Mouse (Mus musculus): ENCODE measurements around the gene Csnk2a2. TPM values are rescaled to one million over a fixed set of nuclear protein-coding genes. Genes with fewer than 3 reads are reported as not detected.

Csnk2a2 gene
- total RNA-seq, 2 experiments from 2014 or later = 30.2 to 34.7 TPM

- no peak for DNase-seq
Measured at GRCm38 (mm10) chr8:95424682-95425081, 65.2 kb downstream of the Csnk2a2 start.

- no peak for DNase-seq
Measured at GRCm38 (mm10) chr8:95422193-95422810, 67.5 kb downstream of the Csnk2a2 start.

DNA sequence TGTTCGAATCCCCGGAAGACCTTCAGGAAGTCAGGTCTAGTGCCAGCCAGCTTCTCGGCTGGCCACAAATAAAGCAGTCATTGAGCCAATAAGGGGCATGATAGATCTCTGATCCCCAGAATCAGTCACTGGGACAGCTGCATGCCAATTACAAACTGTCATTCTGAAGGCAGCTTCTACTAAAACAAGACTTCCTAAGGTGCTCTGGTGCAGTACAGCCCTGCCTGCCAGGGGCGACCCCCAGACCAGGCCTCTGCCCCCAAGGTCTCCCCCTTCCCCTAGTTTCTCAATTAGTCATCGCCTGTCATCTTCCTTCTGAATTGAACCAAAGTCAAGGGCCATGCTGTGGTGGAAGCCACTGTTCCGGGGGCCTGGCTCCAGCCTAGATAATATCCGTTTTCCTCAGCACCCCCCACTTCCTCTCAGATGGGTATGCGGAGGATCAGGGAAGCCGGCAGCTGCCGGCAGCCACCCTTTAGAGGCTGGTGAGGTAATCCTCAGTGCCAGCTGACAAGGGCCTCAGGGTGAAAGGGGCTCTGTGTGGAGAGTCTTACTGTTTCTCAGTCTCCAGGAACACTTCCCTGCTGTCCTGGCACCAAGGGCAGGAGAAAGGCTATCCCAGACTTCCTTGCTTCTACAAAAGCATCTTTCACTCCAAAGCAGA lies 78.4 kb downstream of the Csnk2a2 start:
- peak; percentile 21 to 59 for DNase-seq

DNA sequence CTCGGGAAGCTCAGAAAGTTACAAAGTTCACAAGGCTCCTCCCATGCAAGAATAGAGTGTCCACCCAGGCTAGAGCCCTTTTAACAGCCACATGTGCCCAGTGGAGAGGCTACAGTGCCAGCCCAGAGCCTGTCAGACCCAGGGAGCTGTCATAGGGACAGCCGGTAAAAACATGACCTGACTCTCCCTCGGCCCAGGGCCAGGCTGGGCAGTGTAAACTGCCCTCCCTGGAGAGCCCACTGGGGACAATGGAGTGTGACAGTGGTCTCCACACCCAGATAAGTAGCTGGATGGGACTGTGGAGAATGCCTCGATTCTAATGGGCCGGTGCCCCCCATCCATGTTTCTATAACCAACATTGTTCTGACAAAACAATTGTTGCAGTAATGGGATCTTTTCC lies 80.3 kb downstream of the Csnk2a2 start:
- peak in 1 of 2 experiments; percentile 22 for DNase-seq

- DNase-seq = no peak
Measured at GRCm38 (mm10) chr8:95401091-95401490, 88.7 kb downstream of the Csnk2a2 start.

DNA sequence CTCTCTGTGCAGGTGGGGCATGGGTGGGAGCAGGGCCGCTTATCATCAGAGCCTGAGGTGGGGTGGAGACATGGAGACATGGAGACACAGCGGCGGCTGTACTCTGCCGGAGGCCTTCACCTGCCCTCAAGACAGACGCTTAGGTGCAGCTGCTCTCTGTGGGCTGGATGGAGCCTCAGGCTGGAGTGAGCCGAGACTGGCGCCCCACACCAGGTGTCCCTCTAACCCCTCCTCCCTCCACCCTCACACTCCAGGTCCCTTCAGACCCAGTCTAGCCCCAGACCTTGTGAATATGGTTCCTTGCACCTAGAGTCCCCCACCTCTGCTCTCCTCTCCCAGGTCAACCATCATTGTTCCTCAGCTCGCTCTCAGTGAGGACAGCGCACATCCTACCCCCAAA lies 90.7 kb downstream of the Csnk2a2 start:
- DNase-seq = no peak

DNA sequence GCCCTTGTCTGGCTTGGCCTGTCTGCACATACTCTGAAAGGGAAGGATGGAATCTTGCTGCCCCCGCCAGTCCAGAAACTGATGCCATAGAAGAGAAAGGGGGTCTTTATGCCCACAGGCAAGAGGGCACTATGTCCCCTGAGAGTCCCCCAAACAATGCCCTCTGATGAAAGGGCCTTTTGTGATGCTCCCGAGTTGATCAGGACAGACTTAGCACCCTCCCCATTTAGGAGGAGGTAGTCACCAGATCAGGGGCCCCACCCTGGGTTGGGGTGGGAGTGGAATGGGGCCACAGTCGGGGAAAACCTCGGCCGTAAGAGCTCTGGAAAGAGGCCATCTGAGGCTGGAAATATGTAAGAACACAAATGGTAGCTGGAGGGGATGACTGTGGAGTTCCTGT lies 92.6 kb downstream of the Csnk2a2 start:
- no peak for DNase-seq

GRCm38 (mm10) chr8:95396752-95397151 lies 93.1 kb downstream of the Csnk2a2 start:
- peak in 1 of 2 experiments; percentile 5 for DNase-seq

Other genes with a start within 250 kb of the Csnk2a2 start
- gene Cngb1, start 183.5 kb downstream of the Csnk2a2 start, total RNA-seq (2021) = 1 to 10 TPM in 1 of 2 experiments, under 1 TPM in 1; 0.39 to 1.1 TPM
- not detected for gene Tepp, start 179.5 kb downstream of the Csnk2a2 start, total RNA-seq (2021)
- gene Zfp319, start 158.1 kb downstream of the Csnk2a2 start, total RNA-seq (2021) = 1 to 10 TPM; 7.7 to 8.6 TPM
- gene Usb1, start 157.8 kb downstream of the Csnk2a2 start, total RNA-seq (2021) = 10 to 100 TPM; 13.4 to 14.7 TPM
- gene Mmp15, start 137.8 kb downstream of the Csnk2a2 start, total RNA-seq (2021) = 10 to 100 TPM; 57.4 to 67.4 TPM
- gene Cfap20, start 55.2 kb downstream of the Csnk2a2 start, total RNA-seq (2021) = 10 to 100 TPM; 17.5 to 25.3 TPM
- under 1 TPM in 1 of 2 experiments, not detected in 1; 0.23 TPM for gene Ccdc113, start 44.0 kb upstream of the Csnk2a2 start, total RNA-seq (2021)
- gene Prss54, start 86.3 kb upstream of the Csnk2a2 start, total RNA-seq (2021) = not detected
- 1 to 10 TPM in 1 of 2 experiments, under 1 TPM in 1; 0.97 to 1.2 TPM for gene Gins3, start 143.4 kb upstream of the Csnk2a2 start, total RNA-seq (2021)
- gene Ndrg4, start 186.9 kb upstream of the Csnk2a2 start, total RNA-seq (2021) = 100 to 1,000 TPM; 144 to 150 TPM
- 10 to 100 TPM; 15.8 to 21.0 TPM for gene Setd6, start 225.8 kb upstream of the Csnk2a2 start, total RNA-seq (2021)